Mouse (Mus musculus): ENCODE results near the gene Cdh13. TPM values are rescaled to one million over a fixed set of nuclear protein-coding genes. Genes with fewer than 3 reads are reported as not detected.

The Cdh13 gene
- polyA plus RNA-seq, 2 experiments: 9.3 to 25.2 TPM

- DNase-seq (ENCODE audit: low spot score) (no peak), ATAC-seq (ENCODE audit: low FRiP score, low read depth) (no peak)
- H3K27me3 ChIP-seq (ENCODE audit: control insufficient read depth, insufficient read depth, low read length): no peaks in the 10 kb centered on the region
- no peaks in the 10 kb centered on the region for H3K36me3 ChIP-seq (ENCODE audit: control insufficient read depth, insufficient read depth, low read length)
- H3K4me1 ChIP-seq (ENCODE audit: control insufficient read depth, insufficient read depth, low read length): no peaks in the 10 kb centered on the region
- no peak for TF ChIP-seq POLR2A (IDR thresholded peaks at IDR 0.05; ENCODE audit: borderline replicate concordance, extremely low read depth, insufficient read depth, insufficient read length)
- no peak overlapping the region for H3K4me2 ChIP-seq (replicated peaks; ENCODE audit: low read depth, low read length, severe bottlenecking)
- 100% methylated on average over 3 of the region's 3 CpGs for WGBS
- peaks cover 10% of the 10 kb centered on the region; the same call in 1 of the 2 replicates for H3K9me3 ChIP-seq (ENCODE audit: control insufficient read depth, low read length)
- no peak overlapping the region for H3K27ac ChIP-seq (replicated peaks; ENCODE audit: low read depth, low read length)
- H3K4me3 ChIP-seq (replicated peaks; ENCODE audit: low read length): no peak overlapping the region
- no peak overlapping the region for H3K9ac ChIP-seq (ENCODE audit: low read depth, low read length, severe bottlenecking)
These were observed 633.0 kb downstream of the Cdh13 start for GRCm38 (mm10) chr8:118916513-118916912.

GRCm38 (mm10) chr8:118937412-118937811, 653.9 kb downstream of the Cdh13 start:
- Histone ChIP-seq H3K4me2 (replicated peaks; ENCODE audit: low read depth, low read length, severe bottlenecking) (no peak overlapping the region), H3K36me3 (ENCODE audit: control insufficient read depth, insufficient read depth, low read length) (no peaks in the 10 kb centered on the region), H3K4me3 (replicated peaks; ENCODE audit: low read length) (no peak overlapping the region), H3K9me3 (ENCODE audit: control insufficient read depth, low read length) (no peaks in the 10 kb centered on the region), H3K9ac (ENCODE audit: low read depth, low read length, severe bottlenecking) (no peak overlapping the region), H3K4me1 (ENCODE audit: control insufficient read depth, insufficient read depth, low read length) (no peaks in the 10 kb centered on the region), H3K27me3 (ENCODE audit: control insufficient read depth, insufficient read depth, low read length) (no peaks in the 10 kb centered on the region), H3K27ac (replicated peaks; ENCODE audit: low read depth, low read length) (no peak overlapping the region)
- DNase-seq (ENCODE audit: low spot score) (no peak), ATAC-seq (ENCODE audit: low FRiP score, low read depth) (no peak)
- 28% methylated on average over 11 of the region's 11 CpGs for WGBS
- no peak for TF ChIP-seq POLR2A (IDR thresholded peaks at IDR 0.05; ENCODE audit: borderline replicate concordance, extremely low read depth, insufficient read depth, insufficient read length)

GRCm38 (mm10) chr8:118938025-118938424, 654.5 kb downstream of the Cdh13 start:
- H3K4me1 ChIP-seq (ENCODE audit: control insufficient read depth, insufficient read depth, low read length): no peaks in the 10 kb centered on the region
- ATAC-seq (ENCODE audit: low FRiP score, low read depth) (no peak), DNase-seq (ENCODE audit: low spot score) (no peak)
- H3K9ac ChIP-seq (ENCODE audit: low read depth, low read length, severe bottlenecking): no peak overlapping the region
- H3K27ac ChIP-seq (replicated peaks; ENCODE audit: low read depth, low read length): no peak overlapping the region
- H3K4me3 ChIP-seq (replicated peaks; ENCODE audit: low read length): no peak overlapping the region
- no peaks in the 10 kb centered on the region for H3K36me3 ChIP-seq (ENCODE audit: control insufficient read depth, insufficient read depth, low read length)
- no peak for TF ChIP-seq POLR2A (IDR thresholded peaks at IDR 0.05; ENCODE audit: borderline replicate concordance, extremely low read depth, insufficient read depth, insufficient read length)
- no peaks in the 10 kb centered on the region for H3K27me3 ChIP-seq (ENCODE audit: control insufficient read depth, insufficient read depth, low read length)
- H3K9me3 ChIP-seq (ENCODE audit: control insufficient read depth, low read length): no peaks in the 10 kb centered on the region
- 28% methylated on average over 8 of the region's 8 CpGs for WGBS
- no peak overlapping the region for H3K4me2 ChIP-seq (replicated peaks; ENCODE audit: low read depth, low read length, severe bottlenecking)

- 64% methylated on average over 20 of the region's 20 CpGs for WGBS
- no peak for ATAC-seq (ENCODE audit: low FRiP score, low read depth)
- TF ChIP-seq POLR2A (IDR thresholded peaks at IDR 0.05; ENCODE audit: borderline replicate concordance, extremely low read depth, insufficient read depth, insufficient read length): no peak
- Histone ChIP-seq H3K4me1 (ENCODE audit: control insufficient read depth, insufficient read depth, low read length) (no peaks in the 10 kb centered on the region), H3K9me3 (ENCODE audit: control insufficient read depth, low read length) (no peaks in the 10 kb centered on the region), H3K4me3 (replicated peaks; ENCODE audit: low read length) (no peak overlapping the region), H3K27ac (replicated peaks; ENCODE audit: low read depth, low read length) (no peak overlapping the region), H3K27me3 (ENCODE audit: control insufficient read depth, insufficient read depth, low read length) (no peaks in the 10 kb centered on the region), H3K36me3 (ENCODE audit: control insufficient read depth, insufficient read depth, low read length) (no peaks in the 10 kb centered on the region), H3K9ac (ENCODE audit: low read depth, low read length, severe bottlenecking) (no peak overlapping the region), H3K4me2 (replicated peaks; ENCODE audit: low read depth, low read length, severe bottlenecking) (no peak overlapping the region)
- DNase-seq (ENCODE audit: low spot score): peak; percentile 62
These were observed 668.5 kb downstream of the Cdh13 start for GRCm38 (mm10) chr8:118951766-118952741.

GRCm38 (mm10) chr8:118956109-118956508, 672.6 kb downstream of the Cdh13 start:
- no peaks in the 10 kb centered on the region for H3K4me1 ChIP-seq (ENCODE audit: control insufficient read depth, insufficient read depth, low read length)
- TF ChIP-seq POLR2A (IDR thresholded peaks at IDR 0.05; ENCODE audit: borderline replicate concordance, extremely low read depth, insufficient read depth, insufficient read length): no peak
- H3K36me3 ChIP-seq (ENCODE audit: control insufficient read depth, insufficient read depth, low read length): no peaks in the 10 kb centered on the region
- H3K4me2 ChIP-seq (replicated peaks; ENCODE audit: low read depth, low read length, severe bottlenecking): no peak overlapping the region
- no peaks in the 10 kb centered on the region for H3K27me3 ChIP-seq (ENCODE audit: control insufficient read depth, insufficient read depth, low read length)
- H3K4me3 ChIP-seq (replicated peaks; ENCODE audit: low read length): no peak overlapping the region
- DNase-seq (ENCODE audit: low spot score): no peak
- H3K27ac ChIP-seq (replicated peaks; ENCODE audit: low read depth, low read length): no peak overlapping the region
- no peak for ATAC-seq (ENCODE audit: low FRiP score, low read depth)
- 89% methylated on average over 3 of the region's 3 CpGs for WGBS
- H3K9me3 ChIP-seq (ENCODE audit: control insufficient read depth, low read length): no peaks in the 10 kb centered on the region
- no peak overlapping the region for H3K9ac ChIP-seq (ENCODE audit: low read depth, low read length, severe bottlenecking)

Data from limb, embryonic 14.5 days (tissue).